Mouse (Mus musculus) erythroblast, embryonic 14.5 days (primary cell): ENCODE results near the gene Htr5a.

ENCODE experiments used
- GATA1 ChIP-seq: IDR thresholded peaks from 2 replicates; pipeline ENCODE4 v1.6.1; 2012; ENCODE audit warnings: low read length, inconsistent platforms, mixed read lengths
- TAL1 ChIP-seq: IDR thresholded peaks from 3 replicates; pipeline ENCODE4 v1.6.1; 2012; ENCODE audit warnings: low read length, inconsistent platforms, mixed read lengths

DNA sequence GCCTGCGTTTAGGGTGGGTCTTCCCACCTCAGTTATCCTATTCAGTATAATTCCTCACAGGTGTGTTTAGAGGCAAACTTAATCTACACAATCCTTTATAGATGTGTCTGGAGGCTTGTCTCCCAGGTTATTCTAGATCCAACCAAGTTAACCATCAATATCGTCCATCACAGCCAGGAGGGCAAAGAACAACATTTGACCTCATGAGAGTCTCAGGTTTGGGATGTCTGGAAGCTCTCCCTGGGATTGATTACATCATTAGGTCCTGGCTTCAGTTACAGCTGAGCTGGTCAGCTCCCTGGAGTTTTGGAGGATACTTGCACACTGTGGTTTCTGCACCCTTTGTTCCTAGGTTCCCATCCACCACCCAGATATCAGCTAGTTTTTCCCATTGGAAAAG is 6.9 kb upstream of the Htr5a start:
- no peak for TF ChIP-seq GATA1
- TF ChIP-seq TAL1, result no peak
